Mouse (Mus musculus): ENCODE measurements at regions not wholly inside any gene's neighbourhood (a gene's known extent, or its start where the extent isn't known, plus 50 kb on each side); places are given as distances from the start of the nearest gene placed in this dataset.

GRCm38 (mm10) chr11:22638171-22638570 is 126.3 kb downstream of the Tmem17 start:
- ATAC-seq (replicated peaks; ENCODE audit: low FRiP score, poor library complexity, severe bottlenecking) = no peak

- ATAC-seq (replicated peaks; ENCODE audit: low FRiP score, poor library complexity, severe bottlenecking) = no peak
Measured at GRCm38 (mm10) chr11:22638700-22639099, 126.8 kb downstream of the Tmem17 start.

GRCm38 (mm10) chr11:22640371-22640990 is 128.6 kb downstream of the Tmem17 start:
- no peak for ATAC-seq (replicated peaks; ENCODE audit: low FRiP score, poor library complexity, severe bottlenecking)

DNA sequence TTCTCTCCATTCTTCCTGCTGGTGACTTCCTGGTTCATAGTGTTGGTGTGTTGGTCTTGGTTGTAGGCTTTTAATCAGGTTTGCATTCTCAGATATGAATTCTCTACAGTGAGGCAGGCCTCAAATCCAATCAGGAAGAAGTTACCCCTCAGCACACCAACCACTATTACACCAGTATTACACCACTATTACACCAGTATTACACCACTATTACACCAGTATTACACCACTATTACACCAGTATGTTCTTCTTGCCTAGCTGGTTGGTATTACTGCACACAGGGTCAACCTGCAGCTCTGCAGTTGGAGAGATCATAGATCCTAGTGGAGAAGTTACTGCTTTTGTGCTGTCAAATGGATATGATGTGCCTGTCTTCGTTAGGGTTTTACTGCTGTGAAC is 129.6 kb downstream of the Tmem17 start:
- ATAC-seq (replicated peaks; ENCODE audit: low FRiP score, poor library complexity, severe bottlenecking) = no peak

DNA sequence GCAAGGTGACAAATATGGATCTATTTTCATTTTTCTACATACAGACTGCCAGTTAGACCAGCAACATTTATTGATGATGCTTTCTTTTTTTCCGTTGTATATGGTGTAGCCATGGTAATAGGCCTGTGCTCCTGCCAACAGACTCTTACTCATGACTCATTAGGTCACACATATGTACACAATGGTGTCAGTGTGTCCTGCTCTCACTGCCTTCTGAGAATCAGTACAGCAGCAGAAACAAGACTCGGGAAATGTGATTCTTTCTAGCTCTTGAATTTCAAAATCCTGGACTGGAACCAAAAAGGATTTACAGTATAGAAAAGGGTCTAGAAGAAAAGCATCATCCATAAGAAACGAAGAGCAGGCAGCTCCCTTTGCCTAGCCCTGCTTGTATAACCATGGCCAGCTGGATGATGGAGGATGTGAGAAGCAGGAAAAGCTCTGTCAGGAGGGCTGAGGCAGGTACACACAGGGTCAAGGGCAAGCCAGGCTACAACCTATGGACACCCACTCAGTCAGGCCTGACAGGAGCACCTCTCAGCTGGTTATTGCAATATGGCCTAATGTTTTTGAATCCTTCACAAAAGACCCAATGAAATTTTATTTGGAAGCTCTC is 132.2 kb downstream of the Tmem17 start:
- no peak for ATAC-seq (replicated peaks; ENCODE audit: low FRiP score, poor library complexity, severe bottlenecking)

DNA sequence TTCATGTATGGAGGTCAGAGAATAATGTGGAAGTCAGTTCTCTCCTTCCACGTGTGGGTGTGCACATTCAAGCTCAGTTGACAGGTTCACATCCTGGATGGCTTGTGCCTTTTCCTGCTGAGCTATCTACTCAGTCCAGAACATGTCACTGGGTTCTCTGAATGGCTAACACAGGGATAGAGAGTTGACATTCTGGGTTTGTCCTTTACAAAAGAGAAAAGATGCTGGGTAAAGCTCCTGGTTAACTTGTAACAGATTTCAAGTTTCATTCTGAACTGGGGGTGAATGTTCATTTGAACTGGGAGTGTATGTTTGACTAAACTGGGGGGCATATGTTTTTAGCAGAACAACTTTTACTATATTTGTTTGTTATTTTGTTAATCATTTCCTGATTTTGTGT is 133.0 kb downstream of the Tmem17 start:
- no peak for ATAC-seq (replicated peaks; ENCODE audit: low FRiP score, poor library complexity, severe bottlenecking)

GRCm38 (mm10) chr11:22646192-22646936 is 134.5 kb downstream of the Tmem17 start:
- ATAC-seq (replicated peaks; ENCODE audit: low FRiP score, poor library complexity, severe bottlenecking) = no peak

GRCm38 (mm10) chr11:22648275-22648674 is 136.4 kb downstream of the Tmem17 start:
- ATAC-seq (replicated peaks; ENCODE audit: low FRiP score, poor library complexity, severe bottlenecking) = no peak

- ATAC-seq (replicated peaks; ENCODE audit: low FRiP score, poor library complexity, severe bottlenecking) = no peak
Measured at GRCm38 (mm10) chr11:22650771-22651170, 138.9 kb downstream of the Tmem17 start.

- no peak for ATAC-seq (replicated peaks; ENCODE audit: low FRiP score, poor library complexity, severe bottlenecking)
Measured at GRCm38 (mm10) chr11:22651313-22651712, 139.4 kb downstream of the Tmem17 start.

GRCm38 (mm10) chr11:22651911-22652310 is 140.0 kb downstream of the Tmem17 start:
- ATAC-seq (replicated peaks; ENCODE audit: low FRiP score, poor library complexity, severe bottlenecking) = no peak

DNA sequence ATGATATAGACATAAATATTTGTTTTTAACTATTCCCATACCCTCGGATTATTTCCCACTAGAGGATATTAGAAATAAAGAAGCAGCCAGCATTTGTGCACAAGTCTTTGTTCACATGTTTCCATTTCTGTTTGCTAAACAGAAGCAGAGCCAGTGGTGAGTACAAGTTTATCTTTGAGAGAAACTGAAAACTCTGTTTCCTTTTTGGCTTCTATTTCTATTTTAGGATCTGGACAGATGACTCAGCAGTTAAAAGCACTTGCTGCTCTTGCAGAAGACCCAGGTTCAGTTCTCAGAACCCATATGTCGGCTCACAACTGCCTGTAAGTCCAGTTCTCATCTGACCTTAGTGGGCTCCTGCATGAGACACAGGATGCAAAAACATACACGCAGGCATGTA is 141.0 kb downstream of the Tmem17 start:
- ATAC-seq (replicated peaks; ENCODE audit: low FRiP score, poor library complexity, severe bottlenecking) = no peak

DNA sequence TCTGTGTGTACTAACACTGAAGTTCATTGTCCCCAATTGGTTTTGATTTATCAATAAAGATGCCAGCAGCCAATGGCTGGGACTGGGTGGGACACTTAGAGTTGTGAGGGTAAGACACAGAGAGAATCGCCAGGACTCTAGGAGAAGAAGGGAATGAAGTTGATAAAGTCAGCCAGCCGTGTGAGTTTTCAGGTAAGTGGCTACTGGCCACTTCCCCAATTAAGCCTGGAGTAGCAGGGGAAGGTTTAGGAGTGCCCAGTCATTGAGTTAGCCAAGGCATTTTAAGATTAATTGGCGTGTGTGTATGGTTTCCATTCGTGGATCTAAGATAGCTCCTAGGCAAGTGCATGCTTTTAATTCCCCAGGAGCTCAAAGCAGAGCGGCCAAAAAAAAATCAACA is 141.5 kb downstream of the Tmem17 start:
- ATAC-seq (replicated peaks; ENCODE audit: low FRiP score, poor library complexity, severe bottlenecking) = no peak

DNA sequence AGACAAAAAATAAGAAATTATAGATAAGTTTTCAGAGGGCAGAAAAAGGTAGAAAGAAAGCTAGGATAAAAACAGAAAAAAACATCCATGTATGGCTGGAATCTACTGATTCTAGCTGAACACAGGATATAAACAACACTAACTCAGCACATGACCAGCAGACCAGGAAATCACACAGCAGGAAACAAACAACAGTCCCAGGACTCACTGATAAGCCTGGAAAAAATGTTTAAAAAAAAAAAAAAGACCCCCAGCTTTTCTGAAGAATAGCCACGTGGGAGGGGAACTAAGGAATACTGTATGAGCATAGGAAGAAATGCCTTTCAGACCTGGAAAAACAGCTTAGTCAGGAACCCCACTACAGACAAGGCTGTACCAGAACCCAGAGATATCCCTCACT is 145.7 kb downstream of the Tmem17 start:
- no peak for ATAC-seq (replicated peaks; ENCODE audit: low FRiP score, poor library complexity, severe bottlenecking)

DNA sequence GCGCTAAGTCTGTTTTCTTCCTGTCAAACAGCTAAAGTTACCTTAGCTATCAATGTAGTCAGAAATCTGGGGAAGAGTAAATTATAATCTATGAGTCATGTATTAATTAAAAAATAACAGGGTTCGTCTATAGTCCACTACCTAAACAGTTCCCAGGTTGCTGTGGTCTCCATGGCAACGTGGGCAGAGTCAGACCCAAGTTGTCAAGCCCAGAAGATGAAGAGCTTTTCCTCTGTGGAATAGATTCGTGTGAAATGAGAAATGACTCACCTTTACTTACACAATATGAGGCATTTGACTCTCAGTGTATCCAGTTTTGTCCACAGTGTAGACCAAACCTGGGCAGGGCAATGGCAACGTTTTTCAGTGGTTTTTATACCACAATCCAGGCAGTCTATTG is 149.2 kb downstream of the Tmem17 start:
- no peak for ATAC-seq (replicated peaks; ENCODE audit: low FRiP score, poor library complexity, severe bottlenecking)

DNA sequence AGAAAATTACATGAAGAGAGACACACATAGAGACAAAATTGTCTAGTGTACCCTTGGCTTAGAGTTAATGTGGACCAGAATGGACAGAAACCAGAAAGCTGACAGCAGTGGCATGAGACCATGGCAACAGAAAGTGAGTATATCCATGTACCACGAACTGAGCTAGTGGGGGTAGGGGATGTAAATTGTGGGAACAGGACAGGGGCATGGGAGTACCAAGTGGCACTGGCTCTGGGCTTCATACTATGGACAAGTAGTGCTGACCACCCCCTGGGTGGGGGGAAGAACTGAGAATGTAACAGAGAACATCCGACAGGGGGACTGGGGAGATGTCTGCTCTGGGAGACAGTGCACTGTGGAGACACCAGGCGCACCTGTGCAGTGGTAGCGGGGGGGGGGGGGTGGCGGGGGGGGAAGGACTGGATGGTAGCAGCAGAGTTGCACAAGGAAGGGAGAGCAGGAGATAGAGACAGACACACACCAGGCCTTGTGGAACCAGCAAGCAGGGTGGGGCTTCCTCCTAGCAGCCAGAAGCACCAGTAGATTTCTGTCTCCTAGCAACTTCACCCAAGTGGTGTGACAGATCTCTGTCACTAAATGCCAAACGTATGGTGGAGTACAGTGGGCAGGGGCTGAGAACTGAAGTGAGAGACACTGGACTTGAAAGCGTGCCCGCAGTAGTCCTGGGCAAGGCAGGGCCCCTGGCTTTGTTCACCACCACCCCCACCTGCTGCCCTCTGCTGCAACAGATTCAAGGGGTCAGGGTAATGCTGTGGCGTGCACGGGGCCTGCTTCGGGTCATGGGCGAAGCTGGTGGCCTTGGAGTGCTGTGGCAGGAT is 150.0 kb downstream of the Tmem17 start:
- ATAC-seq (replicated peaks; ENCODE audit: low FRiP score, poor library complexity, severe bottlenecking) = no peak

- no peak for ATAC-seq (replicated peaks; ENCODE audit: low FRiP score, poor library complexity, severe bottlenecking)
Measured at GRCm38 (mm10) chr11:22665978-22666377, 154.1 kb downstream of the Tmem17 start.

GRCm38 (mm10) chr11:22666378-22666777 is 154.5 kb downstream of the Tmem17 start:
- no peak for ATAC-seq (replicated peaks; ENCODE audit: low FRiP score, poor library complexity, severe bottlenecking)

DNA sequence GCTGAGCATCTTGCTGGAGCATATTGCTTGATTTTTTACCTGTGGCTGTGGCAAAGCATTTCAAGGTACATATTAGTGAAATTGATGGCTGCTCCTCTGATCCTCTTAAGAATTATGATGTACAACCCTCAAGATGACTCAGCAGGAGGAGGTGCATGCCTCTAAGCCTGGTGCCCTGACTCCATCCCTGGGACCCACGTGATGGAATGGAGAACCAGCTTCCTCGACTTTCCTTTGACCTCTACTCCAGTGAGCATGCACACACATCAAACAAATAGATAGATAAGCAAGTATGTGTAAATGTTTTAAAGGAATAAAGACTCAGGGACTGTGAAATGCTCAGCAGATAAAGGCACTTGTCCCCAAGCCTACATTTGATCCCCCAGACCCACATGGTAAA is 156.3 kb downstream of the Tmem17 start:
- no peak for ATAC-seq (replicated peaks; ENCODE audit: low FRiP score, poor library complexity, severe bottlenecking)

DNA sequence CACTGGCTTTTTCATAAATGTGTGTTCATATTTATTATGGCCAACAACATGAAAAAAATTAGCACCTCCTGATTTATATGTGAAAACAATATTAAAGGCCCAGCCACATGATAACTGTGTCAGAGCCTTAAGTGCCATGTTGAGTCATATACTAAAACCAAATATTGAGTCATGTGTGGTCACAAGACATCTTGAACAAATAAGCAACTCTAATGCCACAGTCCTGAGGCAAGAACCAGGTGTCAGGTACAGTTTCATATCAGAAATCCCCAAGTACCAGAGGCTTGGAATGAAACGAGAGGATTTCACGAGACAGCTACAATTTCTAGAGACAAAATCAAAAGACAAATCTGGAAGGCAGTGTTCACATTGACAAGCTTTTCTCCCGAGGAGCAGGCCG is 157.4 kb downstream of the Tmem17 start:
- no peak for ATAC-seq (replicated peaks; ENCODE audit: low FRiP score, poor library complexity, severe bottlenecking)
